Mouse (Mus musculus): ENCODE measurements around the gene Rdh16f1.

DNA sequence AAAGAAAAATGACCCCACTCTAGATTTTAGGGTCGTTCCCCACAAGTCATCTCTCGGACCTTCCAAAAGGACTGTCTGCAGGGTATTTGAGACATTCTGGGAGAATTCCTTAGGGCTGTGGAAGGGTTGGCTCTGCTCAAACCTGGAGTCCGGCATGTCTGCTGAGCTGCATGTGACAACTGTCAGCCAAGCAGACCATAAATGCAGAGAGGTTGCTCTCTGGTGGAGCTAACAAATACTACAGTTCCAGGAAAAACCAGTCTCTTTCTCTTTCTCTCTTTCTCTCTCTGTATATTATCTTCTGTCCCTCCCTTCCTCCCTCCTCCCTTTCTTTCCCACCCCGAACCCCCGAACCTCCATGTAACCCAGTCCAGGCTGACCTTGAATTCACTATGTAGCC is 25.2 kb upstream of the Rdh16f1 start:
- TF ChIP-seq POLR2A (IDR thresholded peaks at IDR 0.05; ENCODE audit: insufficient read depth, low read length): no peak
- TF ChIP-seq CTCF (IDR thresholded peaks at IDR 0.05; ENCODE audit: low read depth, low read length): peak; percentile 42
- TF ChIP-seq EP300 (IDR thresholded peaks at IDR 0.05; ENCODE audit: insufficient read depth, low read depth, low read length): no peak
